ENCODE assay signal across 7 mouse cellular contexts in the genomic region with DNA sequence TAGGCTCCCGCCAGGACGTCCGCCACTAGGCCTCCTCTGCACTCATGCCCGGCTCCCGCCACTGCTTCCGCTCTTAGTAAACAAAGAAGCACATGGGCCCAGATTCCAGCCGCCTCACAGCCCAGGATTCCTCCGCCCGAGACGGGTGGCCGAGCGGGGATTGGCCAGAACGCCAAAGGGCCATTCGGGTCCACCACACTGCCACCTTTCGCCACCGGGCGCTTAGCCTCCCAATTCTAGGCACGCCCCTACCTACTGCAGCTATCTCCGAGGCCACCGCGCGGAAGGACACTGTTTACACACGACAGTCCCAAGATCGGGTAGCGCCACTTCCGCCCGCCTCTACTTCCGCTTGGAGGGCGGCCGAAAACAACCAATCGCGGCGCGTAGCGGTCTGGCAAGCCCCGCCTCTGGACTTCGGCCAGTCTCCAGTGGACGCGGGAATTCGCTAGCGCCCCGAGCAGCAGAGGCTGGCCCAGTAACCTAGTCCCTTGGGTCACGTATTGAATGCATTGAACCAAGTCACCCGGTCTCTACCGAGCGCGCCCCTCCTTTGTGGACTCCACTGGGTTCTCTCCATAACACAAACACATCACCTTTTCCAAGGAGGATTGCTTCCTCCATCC. TPM values are rescaled to one million over a fixed set of nuclear protein-coding genes. Genes with fewer than 3 reads are reported as not detected.
DNase-seq lines count a peak whose midpoint lies in the region; ATAC-seq and TF ChIP-seq lines count a peak whose summit lies in the region.

No protein-coding gene starts in this region.

- H3K4me3 ChIP-seq in embryonic facial prominence, embryonic 12.5 days, result peak overlapping the region; percentile 87
- H3K4me3 ChIP-seq in kidney, adult 2 months (ENCODE audit: insufficient read depth, low read depth, low read length), result peak overlapping the region; percentile 68
- H3K4me3 ChIP-seq in limb, embryonic 12.5 days (replicated peaks), result peak overlapping the region; percentile 74
- peak overlapping the region; percentile 61 for H3K4me3 ChIP-seq in midbrain, embryonic 15.5 days
- peak overlapping the region; percentile 92 for H3K4me3 ChIP-seq in spleen, adult 2 months (ENCODE audit: extremely low read depth, insufficient read depth, insufficient read length)

- H3K27me3 ChIP-seq in embryonic facial prominence, embryonic 12.5 days, result no peaks in the 10 kb centered on the region
- H3K27me3 ChIP-seq in kidney, adult 2 months (replicated peaks; ENCODE audit: control insufficient read depth, insufficient read depth, low read length), result no peaks in the 10 kb centered on the region
- H3K27me3 ChIP-seq in limb, embryonic 12.5 days, result no peaks in the 10 kb centered on the region
- H3K27me3 ChIP-seq in midbrain, embryonic 15.5 days (replicated peaks), result no peaks in the 10 kb centered on the region
- no peaks in the 10 kb centered on the region for H3K27me3 ChIP-seq in spleen, adult 2 months (ENCODE audit: control insufficient read depth, insufficient read depth, low read length)

- WGBS in embryonic facial prominence, embryonic 12.5 days, result under 1% methylated on average over 47 of the region's 47 CpGs
- WGBS in kidney, adult 2 months, result under 1% methylated on average over 47 of the region's 47 CpGs
- under 1% methylated on average over 47 of the region's 47 CpGs for WGBS in limb, embryonic 12.5 days
- WGBS in midbrain, embryonic 15.5 days, result under 1% methylated on average over 47 of the region's 47 CpGs
- under 1% methylated on average over 47 of the region's 47 CpGs for WGBS in spleen, adult 2 months

- H3K36me3 ChIP-seq in embryonic facial prominence, embryonic 12.5 days, result peaks cover 57% of the 10 kb centered on the region
- peaks cover 2% of the 10 kb centered on the region for H3K36me3 ChIP-seq in kidney, adult 2 months (ENCODE audit: control insufficient read depth, insufficient read depth, low read length)
- H3K36me3 ChIP-seq in limb, embryonic 12.5 days, result peaks cover 67% of the 10 kb centered on the region
- H3K36me3 ChIP-seq in midbrain, embryonic 15.5 days (replicated peaks), result peaks cover 28% of the 10 kb centered on the region
- H3K36me3 ChIP-seq in spleen, adult 2 months (ENCODE audit: control insufficient read depth, insufficient read depth, low read length), result peaks cover 25% of the 10 kb centered on the region

- peaks cover 19% of the 10 kb centered on the region for H3K4me1 ChIP-seq in embryonic facial prominence, embryonic 12.5 days
- H3K4me1 ChIP-seq in kidney, adult 2 months (ENCODE audit: control insufficient read depth, insufficient read depth, low read length), result peaks cover 3% of the 10 kb centered on the region; the same call in 1 of the 2 replicates
- peaks cover 17% of the 10 kb centered on the region for H3K4me1 ChIP-seq in limb, embryonic 12.5 days (replicated peaks)
- H3K4me1 ChIP-seq in midbrain, embryonic 15.5 days, result peaks cover 30% of the 10 kb centered on the region
- H3K4me1 ChIP-seq in spleen, adult 2 months (ENCODE audit: control insufficient read depth, insufficient read depth, insufficient read length), result no peaks in the 10 kb centered on the region

- peak; percentile 97 for DNase-seq in adrenal gland, postnatal 25 days
- DNase-seq in heart, adult 18-20 months, result peak; percentile 97 to 98
- peak; percentile 99 for DNase-seq in kidney, adult 2 months
- peak; percentile 90 to 93 for DNase-seq in spleen, adult 2 months (ENCODE audit: low read depth in 1 of 2, low spot score in 2 of 2)

- TF ChIP-seq POLR2A in kidney, adult 2 months (IDR thresholded peaks at IDR 0.05; ENCODE audit: low read depth, low read length), result no peak
- no peak; the same call in 1 of the 2 replicates for TF ChIP-seq POLR2A in spleen, adult 2 months (IDR thresholded peaks at IDR 0.05; ENCODE audit: low read depth, low read length)

- H3K9me3 ChIP-seq in embryonic facial prominence, embryonic 12.5 days, result no peaks in the 10 kb centered on the region
- H3K9me3 ChIP-seq in limb, embryonic 12.5 days, result no peaks in the 10 kb centered on the region
- no peaks in the 10 kb centered on the region for H3K9me3 ChIP-seq in midbrain, embryonic 15.5 days

- ATAC-seq in embryonic facial prominence, embryonic 12.5 days (ENCODE audit: insufficient number of reproducible peaks, insufficient read depth, low FRiP score, low TSS enrichment), result peak; percentile 84
- ATAC-seq in limb, embryonic 12.5 days (ENCODE audit: insufficient number of reproducible peaks, insufficient read depth, low FRiP score, low TSS enrichment, low read depth), result peak; percentile 84
- peak; percentile 89 for ATAC-seq in midbrain, embryonic 15.5 days (replicated peaks)

- peak overlapping the region; percentile 83 for H3K9ac ChIP-seq in embryonic facial prominence, embryonic 12.5 days
- H3K9ac ChIP-seq in limb, embryonic 12.5 days (replicated peaks), result peak overlapping the region; percentile 80
- peak overlapping the region; percentile 50 for H3K9ac ChIP-seq in midbrain, embryonic 15.5 days

- peak overlapping the region; percentile 95 for H3K27ac ChIP-seq in embryonic facial prominence, embryonic 12.5 days
- peak overlapping the region; percentile 77 for H3K27ac ChIP-seq in kidney, adult 2 months (ENCODE audit: insufficient read depth, low read depth, low read length)
- peak overlapping the region; percentile 95 for H3K27ac ChIP-seq in limb, embryonic 12.5 days
- H3K27ac ChIP-seq in midbrain, embryonic 15.5 days, result peak overlapping the region; percentile 91
- H3K27ac ChIP-seq in spleen, adult 2 months (ENCODE audit: insufficient read depth, low read length), result peak overlapping the region; percentile 94

- no peak for TF ChIP-seq CTCF in kidney, adult 2 months (conservative IDR thresholded peaks at IDR 0.05; ENCODE audit: insufficient read depth, insufficient read length, low read depth, low read length)
- TF ChIP-seq CTCF in spleen, adult 2 months (IDR thresholded peaks at IDR 0.05; ENCODE audit: extremely low read depth, insufficient read depth, insufficient read length, insufficient replicate concordance), result 0 out of 2 replicates have a peak, but pooled peaks have one; percentile 0

- peak overlapping the region; percentile 82 for H3K4me2 ChIP-seq in embryonic facial prominence, embryonic 12.5 days (replicated peaks)
- peak overlapping the region; percentile 81 for H3K4me2 ChIP-seq in limb, embryonic 12.5 days
- peak overlapping the region; percentile 97 for H3K4me2 ChIP-seq in midbrain, embryonic 15.5 days

RNA-seq across cellular contexts. Expression of gene Ap4m1, which starts 0.8 kb away (rescaled TPM):
- 19.1 and 25.8 TPM in 2 replicates for total RNA-seq in adrenal gland, postnatal 25 days (2021)
- 30.1 and 32.4 TPM in 2 replicates for polyA plus RNA-seq in embryonic facial prominence, embryonic 12.5 days (2016; fragmentation: Nextera tagmentation; extraction: Ambion mirVana)
- 1 to 10 TPM; 6.4 to 7.9 TPM for total RNA-seq in heart, adult 18-20 months (2021)
- polyA plus RNA-seq in kidney, adult 2 months (2012; rRNA removed), result 22.9 and 23.6 TPM in 2 replicates
- polyA plus RNA-seq in limb, embryonic 12.5 days (2016; fragmentation: Nextera tagmentation; extraction: Ambion mirVana), result 32.0 and 36.3 TPM in 2 replicates
- polyA plus RNA-seq in midbrain, embryonic 15.5 days (2015; fragmentation: Nextera tagmentation; extraction: Ambion mirVana), result 28.5 and 30.5 TPM in 2 replicates
- polyA plus RNA-seq in spleen, adult 2 months (2012; rRNA removed), result 20.2 and 22.6 TPM in 2 replicates

RNA-seq across cellular contexts. Expression of gene Mcm7, which starts 1.2 kb away (rescaled TPM):
- 46.7 and 48.8 TPM in 2 replicates for total RNA-seq in adrenal gland, postnatal 25 days (2021)
- 239 and 243 TPM in 2 replicates for polyA plus RNA-seq in embryonic facial prominence, embryonic 12.5 days (2016; fragmentation: Nextera tagmentation; extraction: Ambion mirVana)
- 10 to 100 TPM in 1 of 2 experiments, 1 to 10 TPM in 1; 9.3 to 11.6 TPM for total RNA-seq in heart, adult 18-20 months (2021)
- polyA plus RNA-seq in kidney, adult 2 months (2012; rRNA removed), result 15.5 and 16.5 TPM in 2 replicates
- polyA plus RNA-seq in limb, embryonic 12.5 days (2016; fragmentation: Nextera tagmentation; extraction: Ambion mirVana), result 298 and 302 TPM in 2 replicates
- polyA plus RNA-seq in midbrain, embryonic 15.5 days (2015; fragmentation: Nextera tagmentation; extraction: Ambion mirVana), result 93.3 and 95.3 TPM in 2 replicates
- 35.7 and 51.0 TPM in 2 replicates for polyA plus RNA-seq in spleen, adult 2 months (2012; rRNA removed)

RNA-seq across cellular contexts. Expression of gene Cops6, which starts 10.2 kb away (rescaled TPM):
- total RNA-seq in adrenal gland, postnatal 25 days (2021), result 136 and 140 TPM in 2 replicates
- polyA plus RNA-seq in embryonic facial prominence, embryonic 12.5 days (2016; fragmentation: Nextera tagmentation; extraction: Ambion mirVana), result 333 and 336 TPM in 2 replicates
- total RNA-seq in heart, adult 18-20 months (2021), result 100 to 1,000 TPM; 123 to 129 TPM
- 141 and 144 TPM in 2 replicates for polyA plus RNA-seq in kidney, adult 2 months (2012; rRNA removed)
- 332 and 333 TPM in 2 replicates for polyA plus RNA-seq in limb, embryonic 12.5 days (2016; fragmentation: Nextera tagmentation; extraction: Ambion mirVana)
- 310 and 323 TPM in 2 replicates for polyA plus RNA-seq in midbrain, embryonic 15.5 days (2015; fragmentation: Nextera tagmentation; extraction: Ambion mirVana)
- 34.3 and 38.1 TPM in 2 replicates for polyA plus RNA-seq in spleen, adult 2 months (2012; rRNA removed)

RNA-seq across cellular contexts. Expression of gene Zfp113, which starts 15.5 kb away (rescaled TPM):
- total RNA-seq in adrenal gland, postnatal 25 days (2021), result 11.4 and 14.1 TPM in 2 replicates
- 25.5 and 26.3 TPM in 2 replicates for polyA plus RNA-seq in embryonic facial prominence, embryonic 12.5 days (2016; fragmentation: Nextera tagmentation; extraction: Ambion mirVana)
- 1 to 10 TPM; 6.8 to 8.0 TPM for total RNA-seq in heart, adult 18-20 months (2021)
- polyA plus RNA-seq in kidney, adult 2 months (2012; rRNA removed), result 3.4 and 4.4 TPM in 2 replicates
- 23.4 and 27.4 TPM in 2 replicates for polyA plus RNA-seq in limb, embryonic 12.5 days (2016; fragmentation: Nextera tagmentation; extraction: Ambion mirVana)
- polyA plus RNA-seq in midbrain, embryonic 15.5 days (2015; fragmentation: Nextera tagmentation; extraction: Ambion mirVana), result 31.6 and 33.7 TPM in 2 replicates
- 1.1 and 3.5 TPM in 2 replicates for polyA plus RNA-seq in spleen, adult 2 months (2012; rRNA removed)

RNA-seq across cellular contexts. Expression of gene Taf6, which starts 16.2 kb away (rescaled TPM):
- 42.9 and 46.0 TPM in 2 replicates for total RNA-seq in adrenal gland, postnatal 25 days (2021)
- polyA plus RNA-seq in embryonic facial prominence, embryonic 12.5 days (2016; fragmentation: Nextera tagmentation; extraction: Ambion mirVana), result 112 and 117 TPM in 2 replicates
- total RNA-seq in heart, adult 18-20 months (2021), result 10 to 100 TPM; 29.6 to 34.7 TPM
- polyA plus RNA-seq in kidney, adult 2 months (2012; rRNA removed), result 52.6 and 56.3 TPM in 2 replicates
- 114 and 122 TPM in 2 replicates for polyA plus RNA-seq in limb, embryonic 12.5 days (2016; fragmentation: Nextera tagmentation; extraction: Ambion mirVana)
- 83.6 and 86.5 TPM in 2 replicates for polyA plus RNA-seq in midbrain, embryonic 15.5 days (2015; fragmentation: Nextera tagmentation; extraction: Ambion mirVana)
- 38.6 and 50.6 TPM in 2 replicates for polyA plus RNA-seq in spleen, adult 2 months (2012; rRNA removed)

Comparison
In these comparisons a context has a peak if more than half of its experiments do, and no peak if none do; other contexts are left out.
1. Peak in every context shown above with its lines: DNase-seq, ATAC-seq, H3K4me3 ChIP-seq and H3K27ac ChIP-seq.